Mouse (Mus musculus) limb, embryonic 10.5 days (tissue): ENCODE results near the gene Hist1h4b. TPM values are rescaled to one million over a fixed set of nuclear protein-coding genes. Genes with fewer than 3 reads are reported as not detected.

Experiments used
- DNase-seq: peaks from one replicate; pipeline ENCODE4 v3.0.0-alpha.2; 2017; ENCODE audit warnings: low spot score
- H3K27ac ChIP-seq: fragments of 300-500 bp; sonication (generic); 2 replicates; pipeline ENCODE4 v1.5.1; 2016; ENCODE audit warnings: mild to moderate bottlenecking
- H3K27me3 ChIP-seq: fragments of 300-500 bp; sonication (generic); 2 replicates; pipeline ENCODE4 v1.6.1; 2016; ENCODE audit warnings: low read depth, mild to moderate bottlenecking; ENCODE audit not compliant: poor library complexity, severe bottlenecking
- H3K36me3 ChIP-seq: fragments of 300-500 bp; sonication (generic); 2 replicates; pipeline ENCODE4 v1.6.1; 2016; ENCODE audit warnings: mild to moderate bottlenecking, moderate library complexity
- H3K4me1 ChIP-seq: fragments of 300-500 bp; sonication (generic); 2 replicates; pipeline ENCODE4 v1.6.1; 2016
- H3K4me3 ChIP-seq: fragments of 300-500 bp; sonication (generic); 2 replicates; pipeline ENCODE4 v1.5.1; 2016; ENCODE audit warnings: mild to moderate bottlenecking, moderate library complexity
- H3K9me3 ChIP-seq: fragments of 300-500 bp; sonication (generic); replicated peaks from 2 replicates; pipeline ENCODE4 v1.6.1; 2016; ENCODE audit warnings: mild to moderate bottlenecking
- WGBS: fragments of 180-500 bp; shearing (Covaris S2); methylation state at CpG from one replicate; pipeline ENCODE4 v1.1.7; 2016; 5-methylcytosine and 5-hydroxymethylcytosine counted together
- polyA plus RNA-seq: library from polyadenylated mRNA; unstranded; fragments of >200 nt; fragmentation: Nextera tagmentation; extraction: Ambion mirVana; gene quantifications from 2 replicates; pipeline ENCODE4 v1.2.1, GENCODE M21; 2016

The Hist1h4b gene
- polyA plus RNA-seq, 1 experiment from 2014 or later: 5.9 TPM

DNA sequence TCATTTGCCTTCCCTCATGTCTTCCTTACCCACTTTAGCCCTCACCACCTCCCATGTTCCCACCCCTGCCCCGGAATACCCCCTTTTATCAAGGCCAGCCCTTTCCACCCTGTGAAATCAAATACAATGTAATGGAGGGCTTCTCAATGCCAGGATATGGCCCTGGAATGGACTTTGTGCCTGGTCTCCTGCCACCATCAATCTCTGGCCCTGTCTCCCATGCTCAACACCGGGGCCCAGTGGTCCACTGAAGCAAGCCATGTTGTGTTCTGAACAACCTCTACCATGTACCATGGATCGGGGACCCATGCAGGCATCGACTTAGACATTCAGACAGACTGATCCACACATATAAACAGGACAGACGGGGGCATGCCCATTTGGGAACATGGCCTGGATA is 27.1 kb upstream of the Hist1h4b start:
- Histone ChIP-seq H3K9me3 (no peaks in the 10 kb centered on the region), H3K27ac (no peak overlapping the region), H3K4me1 (peaks cover 5% of the 10 kb centered on the region; the same call in 1 of the 2 replicates), H3K27me3 (no peaks in the 10 kb centered on the region), H3K4me3 (no peak overlapping the region), H3K36me3 (no peaks in the 10 kb centered on the region)
- WGBS: 97% methylated on average over 5 of the region's 5 CpGs
- no peak for DNase-seq

DNA sequence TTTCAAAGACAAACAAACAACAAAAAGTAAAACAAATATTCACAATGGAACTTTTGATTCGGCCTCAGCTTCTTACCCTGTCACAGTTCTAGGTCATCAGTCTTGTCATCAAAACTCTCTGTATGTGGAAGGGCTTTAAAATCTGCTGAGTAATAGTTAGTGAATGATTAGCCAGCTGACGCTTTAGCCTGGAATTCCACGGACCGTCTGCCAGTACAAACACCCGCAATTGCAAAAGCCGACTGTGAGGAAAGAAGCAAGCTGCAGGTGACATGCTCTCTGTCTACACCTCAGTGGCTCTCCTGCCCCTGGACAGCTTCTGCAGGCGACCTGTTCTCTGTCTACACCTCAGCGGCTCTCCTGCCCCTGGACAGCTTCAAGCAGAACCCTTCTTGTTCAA is 26.3 kb upstream of the Hist1h4b start:
- no peak overlapping the region for H3K4me3 ChIP-seq
- WGBS: 59% methylated on average over 8 of the region's 8 CpGs
- DNase-seq: no peak

DNA sequence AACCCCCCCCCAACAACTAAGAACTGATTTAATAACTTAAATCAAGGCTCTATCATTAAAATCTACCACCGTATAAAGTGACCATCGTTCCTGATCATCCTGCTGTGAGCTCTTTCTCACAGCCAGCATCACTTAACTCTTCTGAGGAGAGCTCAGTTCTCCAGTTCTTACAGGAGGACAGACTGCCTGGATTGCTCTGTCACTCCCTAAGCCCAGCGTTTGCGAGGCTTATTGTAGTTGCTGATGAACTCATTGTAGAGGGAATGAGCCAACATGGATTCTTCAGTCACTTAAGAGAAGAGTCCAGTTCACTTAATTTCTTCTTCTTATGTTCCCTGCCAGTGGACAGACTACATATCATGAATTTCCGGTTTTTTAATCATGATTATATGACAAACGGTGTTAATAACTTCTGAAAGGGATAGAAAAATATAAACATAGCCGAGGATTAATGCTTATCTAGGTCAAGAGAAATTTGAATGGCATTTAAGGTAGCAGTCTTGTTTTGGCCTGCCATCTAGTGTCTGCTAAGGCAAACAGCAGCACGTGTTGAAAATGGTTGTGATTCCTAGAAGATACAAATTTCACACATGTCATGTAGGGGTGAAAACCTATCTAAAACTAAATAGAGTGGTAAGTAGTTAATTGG is 24.5 kb upstream of the Hist1h4b start:
- no peaks in the 10 kb centered on the region for H3K9me3 ChIP-seq
- no peaks in the 10 kb centered on the region for H3K36me3 ChIP-seq
- DNase-seq: no peak
- no peak overlapping the region for H3K4me3 ChIP-seq
- H3K4me1 ChIP-seq: no peaks in the 10 kb centered on the region
- H3K27ac ChIP-seq: no peak overlapping the region
- no peaks in the 10 kb centered on the region for H3K27me3 ChIP-seq
- 27% methylated on average over 8 of the region's 8 CpGs for WGBS

More for the DNA sequence above, 26.3 kb upstream of the Hist1h4b start:
- Histone ChIP-seq H3K36me3 (no peaks in the 10 kb centered on the region), H3K27ac (no peak overlapping the region), H3K27me3 (no peaks in the 10 kb centered on the region), H3K4me1 (no peaks in the 10 kb centered on the region), H3K9me3 (no peaks in the 10 kb centered on the region)

DNA sequence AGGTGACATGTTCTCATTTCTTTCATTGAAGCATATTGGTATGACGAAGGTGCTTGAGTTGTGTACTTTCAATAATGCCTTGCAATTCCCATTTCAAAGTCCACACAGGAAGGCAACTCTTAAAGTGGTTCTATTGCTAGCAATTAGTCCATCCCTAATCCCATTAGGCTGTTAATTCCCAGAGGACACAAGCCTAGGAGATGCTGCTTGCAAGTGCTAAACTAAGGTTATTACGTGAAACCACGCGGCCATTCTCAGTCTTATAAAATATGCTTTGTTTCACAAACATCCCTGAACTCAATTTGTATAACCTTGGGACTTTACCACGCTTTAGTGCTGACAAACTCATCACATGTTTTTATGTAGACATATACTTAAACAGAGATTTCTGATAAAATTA is 19.7 kb upstream of the Hist1h4b start:
- Histone ChIP-seq H3K4me1 (peaks cover 15% of the 10 kb centered on the region), H3K4me3 (no peak overlapping the region), H3K27ac (peak overlapping the region; percentile 96), H3K27me3 (no peaks in the 10 kb centered on the region), H3K9me3 (no peaks in the 10 kb centered on the region), H3K36me3 (no peaks in the 10 kb centered on the region)
- DNase-seq: no peak
- WGBS: 87% methylated on average over 5 of the region's 5 CpGs

DNA sequence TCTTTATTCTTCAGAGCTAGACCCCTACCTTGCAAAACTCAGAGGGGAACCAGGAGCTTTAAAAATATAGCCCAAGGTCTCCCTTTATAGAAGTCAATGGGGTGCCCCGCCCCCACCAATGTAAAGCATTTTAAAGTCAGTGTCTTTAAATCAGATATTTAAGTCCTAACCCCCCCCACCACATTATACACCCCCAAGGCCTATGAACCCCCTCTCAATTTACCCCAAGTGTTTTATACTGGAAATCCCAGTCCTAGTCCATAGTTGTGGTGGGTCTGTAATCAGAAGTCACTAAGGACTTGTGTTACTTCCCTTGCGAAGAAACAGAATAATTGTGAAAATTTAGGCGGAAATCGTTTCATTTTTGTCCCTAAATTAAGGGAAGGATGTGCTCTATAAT is 18.8 kb upstream of the Hist1h4b start:
- peak overlapping the region; percentile 64 for H3K4me3 ChIP-seq
- peaks cover 15% of the 10 kb centered on the region for H3K4me1 ChIP-seq
- no peaks in the 10 kb centered on the region for H3K27me3 ChIP-seq
- DNase-seq: no peak
- H3K9me3 ChIP-seq: no peaks in the 10 kb centered on the region
- no peaks in the 10 kb centered on the region for H3K36me3 ChIP-seq
- H3K27ac ChIP-seq: peak overlapping the region; percentile 96
- 24% methylated on average over 4 of the region's 4 CpGs for WGBS

DNA sequence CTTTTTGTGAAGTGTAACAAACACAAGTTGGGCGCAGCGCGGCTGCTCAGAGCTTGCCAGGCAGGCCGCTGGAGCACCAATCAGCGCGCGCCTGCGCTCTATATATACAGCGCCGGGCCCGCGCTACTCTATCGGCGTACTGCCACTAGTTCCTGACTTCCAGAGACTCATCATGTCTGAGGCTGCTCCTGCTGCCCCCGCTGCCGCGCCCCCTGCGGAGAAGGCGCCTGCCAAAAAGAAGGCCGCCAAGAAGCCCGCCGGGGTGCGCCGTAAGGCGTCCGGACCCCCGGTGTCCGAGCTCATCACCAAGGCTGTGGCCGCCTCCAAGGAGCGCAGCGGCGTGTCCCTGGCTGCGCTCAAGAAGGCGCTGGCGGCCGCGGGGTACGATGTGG is 18.1 kb upstream of the Hist1h4b start, which contains the start of gene Hist1h1c:
Gene Hist1h1c (plus strand): TSS at position 132 of the 392 bp plus-strand sequence.
- Histone ChIP-seq H3K27me3 (no peaks in the 10 kb centered on the region), H3K27ac (peak within 1 kb of the TSS; percentile 96), H3K36me3 (no peaks in the 10 kb centered on the region), H3K4me3 (peak within 1 kb of the TSS; percentile 64), H3K4me1 (peaks cover 15% of the 10 kb centered on the region), H3K9me3 (no peaks in the 10 kb centered on the region)
- WGBS: under 1% methylated on average over 38 of the region's 38 CpGs
- peak; percentile 93 for DNase-seq

DNA sequence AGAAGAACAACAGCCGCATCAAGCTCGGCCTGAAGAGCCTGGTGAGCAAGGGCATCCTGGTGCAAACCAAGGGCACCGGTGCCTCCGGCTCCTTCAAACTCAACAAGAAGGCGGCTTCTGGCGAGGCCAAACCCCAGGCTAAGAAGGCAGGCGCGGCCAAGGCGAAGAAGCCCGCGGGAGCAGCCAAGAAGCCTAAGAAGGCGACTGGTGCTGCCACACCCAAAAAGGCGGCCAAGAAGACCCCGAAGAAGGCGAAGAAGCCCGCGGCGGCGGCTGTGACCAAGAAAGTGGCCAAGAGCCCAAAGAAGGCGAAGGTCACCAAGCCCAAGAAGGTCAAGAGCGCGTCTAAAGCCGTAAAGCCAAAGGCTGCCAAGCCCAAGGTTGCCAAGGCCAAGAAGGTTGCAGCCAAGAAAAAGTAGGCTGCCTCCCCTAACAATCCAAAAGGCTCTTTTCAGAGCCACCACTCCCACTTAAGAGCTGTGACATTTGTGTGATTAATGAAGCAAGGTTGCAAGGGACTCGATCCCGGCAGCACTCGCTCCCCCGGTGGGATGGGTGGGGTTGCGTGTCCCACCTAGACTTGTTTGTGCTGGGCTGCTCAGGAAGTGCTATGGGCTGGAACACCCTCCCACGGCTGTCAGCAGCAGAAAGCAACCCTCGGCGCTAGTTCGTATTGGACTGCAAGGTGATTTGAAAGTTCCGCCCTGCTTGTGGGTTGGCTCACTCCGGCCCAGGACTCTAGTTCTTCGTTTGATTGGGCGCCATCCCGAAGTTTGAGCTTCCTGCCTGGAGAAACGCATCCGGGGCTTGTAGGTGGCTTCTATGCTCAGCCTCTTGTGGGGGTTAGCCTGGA is 17.5 kb upstream of the Hist1h4b start:
- Histone ChIP-seq H3K4me1 (peaks cover 16% of the 10 kb centered on the region), H3K36me3 (no peaks in the 10 kb centered on the region), H3K27ac (peak overlapping the region; percentile 96), H3K9me3 (no peaks in the 10 kb centered on the region), H3K4me3 (peak overlapping the region; percentile 64), H3K27me3 (no peaks in the 10 kb centered on the region)
- under 1% methylated on average over 39 of the region's 39 CpGs for WGBS
- DNase-seq: peak; percentile 92

DNA sequence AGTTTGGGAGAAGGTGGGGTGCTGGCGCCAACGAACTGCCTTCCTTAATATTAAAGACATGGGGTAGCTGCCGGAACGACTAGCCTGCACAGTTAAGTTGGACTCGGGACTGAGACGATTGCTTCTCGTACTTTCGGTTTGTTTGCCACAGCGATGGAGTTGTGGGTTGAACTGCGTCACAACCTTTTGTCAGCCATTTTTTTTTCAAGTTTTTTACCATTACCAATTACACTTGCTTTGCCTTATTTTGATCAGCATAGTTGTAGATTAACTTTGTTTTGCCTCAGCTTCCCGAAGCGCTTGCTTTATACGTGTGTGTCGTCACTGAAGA is 16.9 kb upstream of the Hist1h4b start:
- Histone ChIP-seq H3K27ac (peak overlapping the region; percentile 96), H3K4me1 (peaks cover 19% of the 10 kb centered on the region), H3K27me3 (no peaks in the 10 kb centered on the region), H3K4me3 (peak overlapping the region; percentile 64), H3K9me3 (no peaks in the 10 kb centered on the region), H3K36me3 (no peaks in the 10 kb centered on the region)
- no peak for DNase-seq
- WGBS: 1% methylated on average over 14 of the region's 14 CpGs

DNA sequence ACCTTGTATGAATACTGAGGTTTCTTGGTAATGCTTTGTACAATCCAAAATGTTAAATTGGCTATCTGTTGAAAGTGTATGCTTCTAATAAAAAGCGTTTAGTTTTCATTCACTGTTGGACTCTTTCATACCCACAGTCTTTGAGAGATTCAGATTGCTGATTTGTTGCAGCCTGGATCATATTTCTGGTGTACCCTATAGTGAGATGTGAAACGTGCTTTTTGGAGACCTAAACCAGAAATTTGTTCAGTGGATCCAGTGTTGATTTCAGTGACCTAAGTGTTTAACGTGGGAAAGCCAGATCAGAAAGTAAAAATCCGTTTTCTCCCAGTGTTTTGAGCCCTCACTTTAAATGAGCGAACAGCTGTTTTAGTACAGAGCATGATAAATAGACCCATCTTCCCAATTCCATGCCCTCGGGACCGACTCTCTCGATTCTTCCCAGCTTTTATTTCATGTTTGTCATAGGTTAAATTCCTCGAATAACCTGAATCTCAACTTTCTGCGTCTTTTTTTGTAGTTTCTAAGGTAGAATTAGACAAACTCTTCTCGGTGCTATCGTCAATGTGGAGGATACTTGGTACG is 16.5 kb upstream of the Hist1h4b start:
- H3K27ac ChIP-seq: peak overlapping the region; percentile 96
- DNase-seq: no peak
- peak overlapping the region; percentile 64 for H3K4me3 ChIP-seq
- H3K27me3 ChIP-seq: no peaks in the 10 kb centered on the region
- 30% methylated on average over 13 of the region's 13 CpGs for WGBS
- H3K9me3 ChIP-seq: no peaks in the 10 kb centered on the region
- peaks cover 19% of the 10 kb centered on the region for H3K4me1 ChIP-seq
- no peaks in the 10 kb centered on the region for H3K36me3 ChIP-seq

DNA sequence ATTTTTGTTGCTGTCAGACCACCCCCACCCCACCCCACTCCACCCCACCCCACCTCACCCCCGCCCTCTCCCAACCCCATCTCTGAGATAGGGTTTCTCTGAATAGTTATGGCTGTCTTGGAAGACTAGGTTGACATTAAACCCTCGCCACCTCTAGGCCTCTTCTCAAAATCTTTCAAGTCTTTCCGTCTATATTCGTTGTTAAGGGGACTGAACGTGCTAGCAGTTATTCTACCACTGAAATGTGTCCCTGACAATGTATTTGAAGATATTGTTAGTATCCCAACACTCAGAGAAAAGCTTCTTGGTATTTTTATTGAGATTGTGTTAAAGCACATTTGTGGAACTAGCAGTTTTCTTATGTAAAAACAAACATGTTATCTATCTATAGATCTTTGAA is 15.9 kb upstream of the Hist1h4b start:
- no peaks in the 10 kb centered on the region for H3K36me3 ChIP-seq
- no peaks in the 10 kb centered on the region for H3K9me3 ChIP-seq
- H3K4me1 ChIP-seq: peaks cover 19% of the 10 kb centered on the region
- no peaks in the 10 kb centered on the region for H3K27me3 ChIP-seq
- DNase-seq: no peak
- H3K27ac ChIP-seq: peak overlapping the region; percentile 96
- peak overlapping the region; percentile 64 for H3K4me3 ChIP-seq
- 65% methylated on average over 5 of the region's 5 CpGs for WGBS

DNA sequence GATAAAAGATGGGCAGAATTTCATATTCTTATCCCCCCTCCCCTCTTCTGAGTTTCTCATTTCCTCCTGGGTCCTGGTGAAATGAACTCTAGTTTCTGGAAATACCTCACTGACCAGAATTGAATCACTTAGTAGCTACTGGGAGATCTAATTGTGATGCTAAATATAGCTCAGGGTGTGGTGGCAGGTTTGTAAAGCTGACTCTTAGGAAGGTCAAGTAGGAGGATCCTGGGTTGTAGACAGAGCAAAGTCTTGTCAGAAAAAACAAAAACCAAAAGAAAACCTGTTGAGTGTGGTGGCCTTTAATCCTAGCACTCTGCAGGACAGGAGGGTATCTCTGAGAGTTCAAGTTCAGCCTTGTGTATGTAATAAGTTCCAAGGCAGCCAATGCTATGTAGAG is 14.8 kb upstream of the Hist1h4b start:
- Histone ChIP-seq H3K27ac (peak overlapping the region; percentile 48), H3K36me3 (no peaks in the 10 kb centered on the region), H3K4me1 (peaks cover 20% of the 10 kb centered on the region), H3K4me3 (no peak overlapping the region), H3K27me3 (no peaks in the 10 kb centered on the region), H3K9me3 (no peaks in the 10 kb centered on the region)
- DNase-seq: no peak

DNA sequence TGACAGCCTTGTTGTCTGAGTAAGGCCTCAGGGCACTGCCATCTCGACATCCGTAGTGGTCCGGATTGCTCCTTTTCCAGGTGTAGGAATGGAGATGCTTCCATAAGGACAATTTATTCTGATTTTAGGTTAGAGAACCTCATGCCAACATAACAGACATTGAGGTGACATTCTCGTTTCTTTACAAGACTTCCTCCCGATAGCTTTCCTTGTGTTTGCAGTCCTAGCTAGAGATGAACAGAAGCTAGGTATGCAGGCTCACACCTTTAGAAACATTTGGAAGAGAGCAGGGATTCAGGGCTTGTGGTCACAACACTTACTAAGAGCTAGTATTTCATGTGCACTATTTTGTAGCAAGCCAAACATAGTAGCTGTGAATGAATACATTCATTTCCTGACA is 13.6 kb upstream of the Hist1h4b start:
- Histone ChIP-seq H3K36me3 (no peaks in the 10 kb centered on the region), H3K9me3 (no peaks in the 10 kb centered on the region), H3K27ac (peak overlapping the region; percentile 58), H3K4me3 (no peak overlapping the region), H3K27me3 (no peaks in the 10 kb centered on the region), H3K4me1 (peaks cover 25% of the 10 kb centered on the region)
- DNase-seq: no peak
- WGBS: 83% methylated on average over 5 of the region's 5 CpGs

DNA sequence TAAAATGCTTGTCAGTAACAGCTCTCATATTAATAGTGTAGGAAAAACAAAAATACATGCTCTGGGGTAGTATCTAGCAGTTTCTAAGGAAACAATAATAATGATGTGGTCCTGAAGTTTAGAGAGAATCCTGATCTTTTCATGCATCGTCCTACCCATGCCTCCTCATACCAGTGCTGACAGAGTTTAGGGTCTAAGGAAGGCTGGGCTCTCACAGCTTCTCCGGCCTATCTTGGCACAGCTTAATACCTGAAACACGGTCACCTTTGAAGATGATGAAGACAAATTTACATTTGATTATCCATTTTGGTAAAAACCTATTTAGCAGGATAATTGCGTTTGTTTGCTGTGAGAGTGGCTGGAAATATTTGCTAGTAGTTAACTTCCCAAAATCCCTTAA is 12.8 kb upstream of the Hist1h4b start:
- no peaks in the 10 kb centered on the region for H3K9me3 ChIP-seq
- no peak for DNase-seq
- H3K4me1 ChIP-seq: peaks cover 31% of the 10 kb centered on the region
- 53% methylated on average over 4 of the region's 4 CpGs for WGBS
- H3K27ac ChIP-seq: peak overlapping the region; percentile 98
- no peaks in the 10 kb centered on the region for H3K36me3 ChIP-seq
- H3K4me3 ChIP-seq: peak overlapping the region; percentile 59
- H3K27me3 ChIP-seq: no peaks in the 10 kb centered on the region
